Mouse (Mus musculus) myocyte (in vitro differentiated cells): ENCODE results near the gene Gcgr. TPM values are rescaled to one million over a fixed set of nuclear protein-coding genes. Genes with fewer than 3 reads are reported as not detected.

Experiments
- H3K27me3 ChIP-seq: one replicate; pipeline ENCODE4 v1.6.1; 2011; ENCODE audit not compliant: control insufficient read depth, insufficient read depth, insufficient read length
- H3K36me3 ChIP-seq: one replicate; pipeline ENCODE4 v1.6.1; 2011; ENCODE audit not compliant: control insufficient read depth, insufficient read depth
- H3K4me2 ChIP-seq: one replicate; pipeline ENCODE4 v1.6.1; 2011; ENCODE audit warnings: low read depth, control low read depth
- H3K4me3 ChIP-seq: one replicate; pipeline ENCODE4 v1.5.1; 2011; ENCODE audit warnings: mild to moderate bottlenecking, control low read depth, moderate library complexity
- H3K79me2 ChIP-seq: one replicate; pipeline ENCODE4 v1.6.1; 2011; ENCODE audit not compliant: control insufficient read depth, insufficient read depth
- H3ac ChIP-seq: one replicate; pipeline ENCODE4 v1.6.1; 2011; ENCODE audit not compliant: control insufficient read depth, insufficient read length
- CEBPB ChIP-seq: IDR thresholded peaks from 2 replicates; pipeline ENCODE4 v1.6.1; 2011; ENCODE audit warnings: mild to moderate bottlenecking, moderate library complexity; ENCODE audit not compliant: poor library complexity, insufficient read depth, severe bottlenecking
- E2F4 ChIP-seq: IDR thresholded peaks from one replicate; pipeline ENCODE4 v1.6.1; 2011; ENCODE audit warnings: mild to moderate bottlenecking, control low read depth, moderate library complexity; ENCODE audit not compliant: insufficient read depth
- MAX ChIP-seq: IDR thresholded peaks from one replicate; pipeline ENCODE4 v1.6.1; 2011; ENCODE audit warnings: low read depth, mild to moderate bottlenecking, control low read depth
- MYOD1 ChIP-seq, 3 experiments: IDR thresholded peaks; one replicate each; pipeline ENCODE4 v1.6.1; 2011; ENCODE audit warnings: control low read depth in 2 of 3, low read depth in 2 of 3, mild to moderate bottlenecking in 2 of 3, moderate library complexity in 1 of 3; ENCODE audit not compliant: insufficient read length in 2 of 3, control insufficient read depth in 1 of 3
- MYOG ChIP-seq, 3 experiments: IDR thresholded peaks; one replicate each; pipeline ENCODE4 v1.6.1; 2011; ENCODE audit warnings: control low read depth in 2 of 3, low read depth in 2 of 3, mild to moderate bottlenecking in 2 of 3; ENCODE audit not compliant: insufficient read length in 2 of 3, control insufficient read depth in 1 of 3, insufficient read depth in 1 of 3
- POLR2A ChIP-seq: IDR thresholded peaks from one replicate; pipeline ENCODE4 v1.6.1; 2011; ENCODE audit warnings: low read depth, mild to moderate bottlenecking, control low read depth, moderate library complexity; ENCODE audit not compliant: insufficient read length
- POLR2AphosphoS2 ChIP-seq: IDR thresholded peaks from one replicate; pipeline ENCODE4 v1.6.1; 2011; ENCODE audit warnings: low read depth, control low read depth; ENCODE audit not compliant: insufficient read length
- REST ChIP-seq: IDR thresholded peaks from one replicate; pipeline ENCODE4 v1.6.1; 2011; ENCODE audit warnings: mild to moderate bottlenecking, control low read depth, moderate library complexity; ENCODE audit not compliant: insufficient read depth, insufficient read length
- SRF ChIP-seq: IDR thresholded peaks from one replicate; pipeline ENCODE4 v1.6.1; 2011; ENCODE audit warnings: low read depth; ENCODE audit not compliant: control insufficient read depth, insufficient read length
- TCF12 ChIP-seq: IDR thresholded peaks from one replicate; pipeline ENCODE4 v1.6.1; 2011; ENCODE audit warnings: mild to moderate bottlenecking, control low read depth; ENCODE audit not compliant: poor library complexity, insufficient read depth, severe bottlenecking
- TCF3 ChIP-seq: IDR thresholded peaks from one replicate; pipeline ENCODE4 v1.6.1; 2011; ENCODE audit warnings: low read depth, control low read depth; ENCODE audit not compliant: insufficient read length
- USF1 ChIP-seq: IDR thresholded peaks from one replicate; pipeline ENCODE4 v1.6.1; 2011; ENCODE audit warnings: low read depth, mild to moderate bottlenecking, control low read depth, moderate library complexity
- polyA plus RNA-seq: library from polyadenylated mRNA; unstranded; fragments of >200 nt; fragmentation: generic; extraction: Trizol; gene quantifications from one replicate; pipeline ENCODE4 v1.2.1, GENCODE M21; 2012; ENCODE audit warnings: missing spikeins

Gene Gcgr
- polyA plus RNA-seq, 1 experiment = 0.05 TPM

DNA sequence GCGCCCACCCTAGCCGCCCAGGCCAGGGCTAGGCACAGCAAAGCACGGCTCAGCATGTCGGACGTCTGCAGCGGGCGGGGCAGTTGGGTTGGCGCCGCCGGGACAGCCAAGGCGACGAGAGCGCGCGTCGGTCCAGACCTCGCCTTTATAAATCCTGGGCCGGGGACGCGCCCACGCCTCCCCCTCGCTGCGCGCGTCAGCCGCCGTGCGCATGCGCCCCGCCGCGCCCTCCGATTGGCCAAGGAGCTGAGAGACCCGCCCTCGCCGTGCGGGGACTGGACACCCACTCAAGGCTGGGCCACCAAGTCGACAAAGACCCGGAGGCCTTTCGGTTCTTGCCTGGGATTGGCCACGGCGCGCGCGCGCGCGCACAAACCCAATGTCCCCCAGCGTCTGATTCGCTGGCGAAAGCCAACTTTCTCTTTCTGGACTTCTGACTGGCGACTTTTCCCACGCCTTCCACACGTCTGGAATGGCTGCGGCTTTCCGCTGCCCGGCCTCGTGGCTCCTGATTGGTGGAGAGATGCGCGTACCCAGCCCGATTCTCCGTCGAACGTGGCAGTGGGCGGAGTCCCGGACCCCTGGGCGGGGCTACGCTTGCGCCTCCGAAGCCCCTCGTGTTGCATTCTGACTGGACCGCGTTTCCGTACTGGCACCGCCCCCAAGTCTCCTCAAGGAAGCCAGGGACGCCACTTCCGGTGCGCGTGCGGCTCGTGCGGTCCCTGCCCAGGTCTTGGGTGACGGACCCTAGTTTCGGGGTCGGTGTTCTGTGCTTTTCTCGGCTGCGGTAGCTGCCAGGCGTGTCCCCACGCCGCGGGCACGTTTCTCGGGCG, 42.5 kb downstream of the Gcgr start, which contains the start of gene P4hb:
Gene P4hb, minus strand, starts transcription at position 502 of the 833 bp plus-strand sequence.
- Histone ChIP-seq H3K36me3 (peaks cover 17% of the 10 kb centered on the region), H3K27me3 (no peaks in the 10 kb centered on the region)
- no peak for TF ChIP-seq USF1
- TF ChIP-seq CEBPB = no peak
- TF ChIP-seq E2F4 = peak; percentile 85
- TF ChIP-seq MAX = no peak
- TF ChIP-seq TCF12 = no peak
- peak; percentile 21 for TF ChIP-seq TCF3
- TF ChIP-seq REST = peak; percentile 57
- TF ChIP-seq POLR2A = peak; percentile 100
- TF ChIP-seq MYOD1 (IDR thresholded peaks at IDR 0.05; ENCODE audit: control insufficient read depth in 1 of 3, insufficient read length in 2 of 3, low read depth in 2 of 3) = peak in 1 of 3 experiments; percentile 24
- TF ChIP-seq POLR2AphosphoS2 = peak; percentile 100
- peak; percentile 80 for TF ChIP-seq SRF
- TF ChIP-seq MYOG (IDR thresholded peaks at IDR 0.05; ENCODE audit: control insufficient read depth in 1 of 3, insufficient read depth in 1 of 3, insufficient read length in 2 of 3, low read depth in 2 of 3) = peak in 2 of 3 experiments; percentile 11

DNA sequence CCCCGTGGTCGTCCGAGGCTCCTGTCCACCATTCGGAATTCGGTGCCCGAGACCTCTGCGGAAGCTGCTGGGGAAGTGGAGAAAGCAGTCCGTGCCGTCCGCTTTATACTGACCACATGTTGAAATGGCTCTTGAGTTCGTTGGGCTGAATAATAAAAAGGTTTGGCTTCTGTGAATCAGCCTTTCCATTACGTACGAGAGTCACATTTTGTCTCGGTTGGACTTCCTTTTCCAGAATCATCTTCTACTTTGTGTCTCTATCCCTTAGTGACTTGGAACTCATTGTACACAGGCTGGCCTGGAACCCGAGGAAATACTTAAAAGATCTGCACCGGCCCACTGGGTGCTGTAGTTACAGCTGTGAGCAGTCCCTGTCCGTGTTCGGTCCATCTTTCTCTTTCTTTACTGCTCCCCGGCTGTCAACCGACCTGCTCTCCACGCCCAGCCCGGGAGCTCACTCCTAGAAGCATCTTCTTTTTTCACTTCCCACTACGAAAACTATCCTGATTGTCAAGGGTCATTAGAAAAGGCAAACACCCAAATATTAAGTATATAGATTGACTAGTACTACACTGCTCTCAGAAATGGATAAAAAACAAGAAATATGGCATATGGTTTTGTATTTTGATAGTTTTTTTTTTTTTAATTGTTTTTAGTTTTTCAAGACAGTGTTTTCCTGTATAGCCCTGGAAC, 43.2 kb downstream of the Gcgr start:
- H3K27me3 ChIP-seq = no peaks in the 10 kb centered on the region
- H3K4me2 ChIP-seq = peak overlapping the region; percentile 91
- TF ChIP-seq POLR2AphosphoS2 = peak; percentile 18
- TF ChIP-seq TCF12 = no peak
- peaks cover 40% of the 10 kb centered on the region for H3K79me2 ChIP-seq
- peaks cover 13% of the 10 kb centered on the region for H3K36me3 ChIP-seq
- peak overlapping the region; percentile 75 for H3K4me3 ChIP-seq
- peak overlapping the region; percentile 68 for H3ac ChIP-seq

More for the DNA sequence above, 42.5 kb downstream of the Gcgr start, which contains the start of gene P4hb:
- Histone ChIP-seq H3ac (peak within 1 kb of the TSS; percentile 68), H3K79me2 (peaks cover 43% of the 10 kb centered on the region), H3K4me3 (peak within 1 kb of the TSS; percentile 75), H3K4me2 (peak within 1 kb of the TSS; percentile 91)

DNA sequence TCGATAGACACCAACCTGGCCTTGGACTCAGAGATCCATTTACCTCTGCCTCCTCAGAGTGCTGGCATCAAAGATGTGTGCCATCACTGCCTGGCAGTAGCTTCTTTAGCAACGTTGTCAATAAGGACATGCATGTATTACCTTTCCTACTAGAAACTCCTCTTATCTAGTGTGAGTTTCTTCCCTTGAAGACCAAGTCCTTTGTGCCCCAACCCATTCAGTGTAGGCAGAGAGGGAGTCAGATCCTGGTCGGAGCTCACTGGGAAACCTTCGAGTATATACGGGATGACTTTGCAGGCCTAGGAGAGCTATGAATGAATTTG, 43.7 kb downstream of the Gcgr start:
- H3K79me2 ChIP-seq = peaks cover 43% of the 10 kb centered on the region
- H3K27me3 ChIP-seq = no peaks in the 10 kb centered on the region
- peak; percentile 45 for TF ChIP-seq POLR2AphosphoS2
- no peak for TF ChIP-seq TCF12
- TF ChIP-seq TCF3 = no peak
- TF ChIP-seq REST = no peak
- peak overlapping the region; percentile 91 for H3K4me2 ChIP-seq
- no peak overlapping the region for H3ac ChIP-seq
- peak overlapping the region; percentile 75 for H3K4me3 ChIP-seq
- H3K36me3 ChIP-seq = peaks cover 17% of the 10 kb centered on the region

DNA sequence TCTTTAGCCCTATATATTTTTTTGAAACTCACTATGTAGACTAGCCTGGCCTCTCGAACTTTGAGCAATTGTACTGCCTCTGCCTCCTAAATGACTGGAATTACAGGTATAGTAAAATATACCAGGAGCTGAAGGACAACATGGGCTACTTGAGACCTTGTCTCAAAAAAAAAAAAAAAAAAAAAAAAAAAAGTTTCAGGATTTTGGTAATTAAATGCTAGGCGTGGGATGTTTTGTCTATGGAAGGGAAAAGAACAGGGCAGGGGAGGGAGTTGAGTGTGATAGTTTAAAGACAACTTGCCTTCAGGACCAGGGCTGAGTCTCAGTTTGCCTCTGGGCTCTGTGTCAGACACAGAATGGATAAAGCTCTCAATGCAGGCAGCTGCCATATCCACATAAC, 44.5 kb downstream of the Gcgr start:
- peaks cover 24% of the 10 kb centered on the region for H3K36me3 ChIP-seq

DNA sequence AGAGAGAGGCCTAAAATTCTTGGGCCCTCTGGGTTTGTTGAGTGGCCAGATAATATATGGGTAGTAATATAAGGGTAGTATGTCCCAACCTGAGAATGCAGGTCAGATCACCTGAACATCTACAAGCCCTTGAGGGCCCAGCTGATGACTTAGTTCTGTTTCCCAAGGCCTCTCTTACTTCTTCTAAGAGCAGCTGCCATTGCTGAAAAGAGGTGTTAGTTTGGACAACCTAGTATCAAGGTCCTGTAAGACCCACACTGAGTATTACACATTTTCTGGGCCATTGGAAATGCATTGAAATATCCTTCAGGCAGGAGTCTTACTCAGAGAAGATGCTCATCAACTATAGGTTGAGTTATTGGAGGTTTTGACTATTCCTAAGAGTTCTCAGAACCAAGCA, 45.4 kb downstream of the Gcgr start:
- Histone ChIP-seq H3ac (no peak overlapping the region), H3K36me3 (peaks cover 24% of the 10 kb centered on the region), H3K79me2 (peaks cover 48% of the 10 kb centered on the region), H3K4me3 (no peak overlapping the region), H3K27me3 (no peaks in the 10 kb centered on the region), H3K4me2 (no peak overlapping the region)
- TF ChIP-seq MAX (no peak), REST (no peak), TCF3 (no peak), SRF (no peak), MYOD1 (IDR thresholded peaks at IDR 0.05; ENCODE audit: control insufficient read depth in 1 of 3, insufficient read length in 2 of 3, low read depth in 2 of 3) (no peak), POLR2A (no peak)

More for the DNA sequence above, 44.5 kb downstream of the Gcgr start:
- H3K27me3 ChIP-seq = no peaks in the 10 kb centered on the region
- no peak for TF ChIP-seq POLR2A
- TF ChIP-seq TCF3 = no peak
- TF ChIP-seq CEBPB = no peak
- no peak for TF ChIP-seq USF1
- no peak for TF ChIP-seq TCF12
- TF ChIP-seq POLR2AphosphoS2 = peak; percentile 33
- no peak overlapping the region for H3K4me3 ChIP-seq
- peaks cover 48% of the 10 kb centered on the region for H3K79me2 ChIP-seq
- no peak overlapping the region for H3ac ChIP-seq
- peak overlapping the region; percentile 91 for H3K4me2 ChIP-seq
